Mouse (Mus musculus) intestine, postnatal 0 days (tissue): ENCODE results near the gene Gm13691. TPM values are rescaled to one million over a fixed set of nuclear protein-coding genes. Genes with fewer than 3 reads are reported as not detected.
"Not testable (repeated sequence)": the region's sequence is repeated elsewhere in the genome, so short reads cannot be mapped to it uniquely, and the experiment has no call there.

Experiments used
- ATAC-seq: fragments of 200-750 bp; cut with Nextera tagmentation; 2 replicates; pipeline ENCODE4 v1.8.0; 2017; ENCODE audit warnings: mild to moderate bottlenecking, moderate TSS enrichment, moderate library complexity
- H3K27ac ChIP-seq: fragments of 300-500 bp; sonication (generic); 2 replicates; pipeline ENCODE4 v1.5.1; 2014; ENCODE audit warnings: mild to moderate bottlenecking, low read depth, low read length, moderate library complexity
- H3K27me3 ChIP-seq: fragments of 300-500 bp; sonication (generic); replicated peaks from 2 replicates; pipeline ENCODE4 v1.6.1; 2014; ENCODE audit warnings: low read length, mixed read lengths; ENCODE audit not compliant: control insufficient read depth, insufficient read depth
- H3K36me3 ChIP-seq: fragments of 300-500 bp; sonication (generic); 2 replicates; pipeline ENCODE4 v1.6.1; 2014; ENCODE audit warnings: mild to moderate bottlenecking, moderate library complexity; ENCODE audit not compliant: control insufficient read depth, insufficient read depth
- H3K4me1 ChIP-seq: fragments of 300-500 bp; sonication (generic); replicated peaks from 2 replicates; pipeline ENCODE4 v1.6.1; 2014; ENCODE audit warnings: antibody characterized with exemption, low read length, mixed read lengths; ENCODE audit not compliant: control insufficient read depth, insufficient read depth
- H3K4me2 ChIP-seq: fragments of 300-500 bp; sonication (generic); replicated peaks from 2 replicates; pipeline ENCODE4 v1.6.1; 2014; ENCODE audit warnings: low read depth, mild to moderate bottlenecking, moderate library complexity
- H3K4me3 ChIP-seq: fragments of 300-500 bp; sonication (generic); 2 replicates; pipeline ENCODE4 v1.5.1; 2014; ENCODE audit warnings: low read depth, low read length
- H3K9ac ChIP-seq: fragments of 300-500 bp; sonication (generic); 2 replicates; pipeline ENCODE4 v1.6.1; 2014; ENCODE audit warnings: mild to moderate bottlenecking, low read depth, low read length
- H3K9me3 ChIP-seq: fragments of 300-500 bp; sonication (generic); 2 replicates; pipeline ENCODE4 v1.6.1; 2016; ENCODE audit warnings: mixed run types; ENCODE audit not compliant: control insufficient read depth
- CTCF ChIP-seq: sonication (generic); IDR thresholded peaks from 2 replicates; pipeline ENCODE4 v1.5.1; 2016; ENCODE audit warnings: low read depth, mild to moderate bottlenecking, control low read depth, antibody characterized with exemption, moderate library complexity
- WGBS: fragments of 180-500 bp; shearing (Covaris S2); extraction: QIAGEN DNeasy Blood & Tissue Kit; methylation state at CpG from one replicate; pipeline ENCODE4 v1.1.7; 2014; 5-methylcytosine and 5-hydroxymethylcytosine counted together
- polyA plus RNA-seq: library from polyadenylated mRNA; unstranded; fragments of >200 nt; fragmentation: Nextera tagmentation; extraction: Ambion mirVana; gene quantifications from 2 replicates; pipeline ENCODE4 v1.2.1, GENCODE M21; 2015

Gene Gm13691
- polyA plus RNA-seq, 1 experiment from 2014 or later = not detected

- not testable (repeated sequence) for H3K4me1 ChIP-seq, H3K9ac ChIP-seq, H3K9me3 ChIP-seq, H3K36me3 ChIP-seq, H3K27ac ChIP-seq, H3K4me2 ChIP-seq, H3K27me3 ChIP-seq, H3K4me3 ChIP-seq, ATAC-seq
- WGBS = no CpG with 5 or more reads among the region's 6 CpGs
Measured at GRCm38 (mm10) chr2:83984443-83984842, 5.9 kb upstream of the Gm13691 start, which contains the start of gene Gm13697. Gene Gm13697, plus strand, starts transcription at chr2:83984743.

GRCm38 (mm10) chr2:83993639-83994255 is 3.4 kb downstream of the Gm13691 start:
- not testable (repeated sequence) for H3K4me3 ChIP-seq, H3K4me1 ChIP-seq, H3K9ac ChIP-seq, H3K27ac ChIP-seq, H3K4me2 ChIP-seq, ATAC-seq, H3K36me3 ChIP-seq, H3K27me3 ChIP-seq, H3K9me3 ChIP-seq
- WGBS = 46% methylated on average over 7 of the region's 9 CpGs

DNA sequence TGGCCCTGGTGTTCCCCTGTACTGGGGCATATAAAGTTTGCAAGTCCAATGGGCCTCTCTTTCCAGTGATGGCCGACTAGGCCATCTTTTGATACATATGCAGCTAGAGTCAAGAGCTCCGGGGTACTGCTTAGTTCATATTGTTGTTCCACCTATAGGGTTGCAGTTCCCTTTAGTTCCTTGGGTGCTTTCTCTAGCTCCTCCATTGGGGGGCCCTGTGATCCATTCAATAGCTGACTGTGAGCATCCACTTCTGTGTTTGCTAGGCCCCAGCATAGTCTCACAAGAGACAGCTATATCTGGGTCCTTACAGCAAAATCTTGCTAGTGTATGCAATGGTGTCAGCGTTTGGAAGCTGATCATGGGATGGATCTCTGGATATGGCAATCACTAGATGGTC is 4.2 kb downstream of the Gm13691 start:
- not testable (repeated sequence) for H3K9me3 ChIP-seq, H3K9ac ChIP-seq, H3K4me2 ChIP-seq, H3K27me3 ChIP-seq, H3K27ac ChIP-seq, ATAC-seq, H3K4me1 ChIP-seq, H3K36me3 ChIP-seq, H3K4me3 ChIP-seq
- no CpG with 5 or more reads among the region's 3 CpGs for WGBS

GRCm38 (mm10) chr2:84008913-84009312 is 18.6 kb downstream of the Gm13691 start:
- Histone ChIP-seq H3K4me2 (no peak overlapping the region), H3K27ac (no peak overlapping the region), H3K9me3 (no peaks in the 10 kb centered on the region), H3K9ac (no peak overlapping the region), H3K4me3 (no peak overlapping the region), H3K27me3 (no peaks in the 10 kb centered on the region), H3K4me1 (no peaks in the 10 kb centered on the region), H3K36me3 (no peaks in the 10 kb centered on the region)
- ATAC-seq = no peak
- 69% methylated on average over 1 of the region's 1 CpGs for WGBS
- TF ChIP-seq CTCF = no peak

DNA sequence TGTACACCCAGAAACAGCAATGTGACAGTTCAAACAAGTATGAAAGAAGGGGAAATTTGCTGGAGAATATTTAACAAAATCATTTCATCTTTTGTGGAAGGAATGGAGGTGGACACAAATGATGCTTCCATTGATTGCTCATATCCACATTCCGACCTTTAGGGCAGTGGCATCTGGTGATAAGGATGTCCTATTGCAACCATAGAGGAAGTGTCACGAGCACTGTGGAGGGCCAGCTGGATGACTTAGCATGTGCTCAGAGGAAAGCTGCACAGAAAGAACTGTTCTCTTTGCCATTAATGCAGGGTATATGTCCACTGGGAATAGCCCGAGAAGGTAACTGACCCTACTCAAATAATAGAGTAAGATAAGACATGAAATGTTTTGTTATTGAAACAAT is 19.5 kb downstream of the Gm13691 start:
- H3K27me3 ChIP-seq = no peaks in the 10 kb centered on the region
- 61% methylated on average over 3 of the region's 3 CpGs for WGBS

GRCm38 (mm10) chr2:84014572-84014971 is 24.2 kb downstream of the Gm13691 start:
- H3K4me1 ChIP-seq = no peaks in the 10 kb centered on the region
- H3K36me3 ChIP-seq = no peaks in the 10 kb centered on the region
- no peak overlapping the region for H3K9ac ChIP-seq
- no peak for ATAC-seq
- H3K27me3 ChIP-seq = no peaks in the 10 kb centered on the region
- no peaks in the 10 kb centered on the region for H3K9me3 ChIP-seq
- 61% methylated on average over 6 of the region's 6 CpGs for WGBS
- H3K4me3 ChIP-seq = no peak overlapping the region
- no peak overlapping the region for H3K4me2 ChIP-seq
- no peak overlapping the region for H3K27ac ChIP-seq
- TF ChIP-seq CTCF = no peak

More for the DNA sequence above, 19.5 kb downstream of the Gm13691 start:
- no peak overlapping the region for H3K4me3 ChIP-seq
- H3K4me1 ChIP-seq = no peaks in the 10 kb centered on the region
- H3K27ac ChIP-seq = no peak overlapping the region
- no peak overlapping the region for H3K4me2 ChIP-seq
- no peak overlapping the region for H3K9ac ChIP-seq
- H3K36me3 ChIP-seq = no peaks in the 10 kb centered on the region
- no peak for TF ChIP-seq CTCF
- H3K9me3 ChIP-seq = no peaks in the 10 kb centered on the region
- no peak for ATAC-seq

DNA sequence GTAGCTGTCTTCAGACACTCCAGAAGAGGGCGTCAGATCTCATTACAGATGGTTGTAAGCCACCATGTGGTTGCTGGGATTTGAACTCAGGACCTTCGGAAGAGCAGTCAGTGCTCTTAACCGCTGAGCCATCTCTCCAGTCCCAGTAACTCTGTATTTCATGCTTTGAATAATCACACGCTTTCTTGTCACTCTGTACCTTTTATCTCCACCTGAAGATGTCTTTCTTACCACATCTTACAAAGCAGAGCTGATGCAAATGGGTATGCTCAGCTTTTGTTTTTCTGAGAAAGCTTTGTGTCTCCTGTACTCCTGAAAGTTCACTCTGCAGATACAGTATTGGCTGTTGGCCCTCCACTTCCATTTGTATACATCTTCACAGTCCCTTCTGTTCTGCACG is 25.9 kb downstream of the Gm13691 start:
- 85% methylated on average over 4 of the region's 5 CpGs for WGBS
- ATAC-seq, H3K4me2 ChIP-seq, H3K4me1 ChIP-seq, H3K9me3 ChIP-seq, H3K27ac ChIP-seq, H3K4me3 ChIP-seq, H3K27me3 ChIP-seq, H3K9ac ChIP-seq, H3K36me3 ChIP-seq: not testable (repeated sequence)
